Mouse (Mus musculus): ENCODE results near the gene Tiam1.

Tiam1 gene

DNA sequence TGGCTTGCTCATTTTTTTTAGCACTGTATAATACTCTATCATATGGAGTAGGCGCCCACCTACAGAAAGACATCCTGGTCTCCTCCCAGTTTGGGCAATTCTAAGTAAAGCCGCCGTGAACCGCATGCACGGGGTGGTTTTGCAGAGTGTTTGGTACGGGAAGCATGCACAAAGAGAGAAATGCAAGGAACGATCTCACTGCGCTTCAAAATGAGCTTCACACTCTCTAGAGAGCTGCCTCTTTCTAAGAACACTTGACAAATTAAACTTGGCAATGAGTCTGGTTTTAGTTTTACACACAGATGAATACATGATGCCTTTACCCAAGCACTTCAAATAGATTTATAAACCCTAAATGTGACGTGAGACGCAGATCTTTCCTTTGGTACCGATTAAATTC is 196.8 kb downstream of the Tiam1 start:
- no peak for DNase-seq

DNA sequence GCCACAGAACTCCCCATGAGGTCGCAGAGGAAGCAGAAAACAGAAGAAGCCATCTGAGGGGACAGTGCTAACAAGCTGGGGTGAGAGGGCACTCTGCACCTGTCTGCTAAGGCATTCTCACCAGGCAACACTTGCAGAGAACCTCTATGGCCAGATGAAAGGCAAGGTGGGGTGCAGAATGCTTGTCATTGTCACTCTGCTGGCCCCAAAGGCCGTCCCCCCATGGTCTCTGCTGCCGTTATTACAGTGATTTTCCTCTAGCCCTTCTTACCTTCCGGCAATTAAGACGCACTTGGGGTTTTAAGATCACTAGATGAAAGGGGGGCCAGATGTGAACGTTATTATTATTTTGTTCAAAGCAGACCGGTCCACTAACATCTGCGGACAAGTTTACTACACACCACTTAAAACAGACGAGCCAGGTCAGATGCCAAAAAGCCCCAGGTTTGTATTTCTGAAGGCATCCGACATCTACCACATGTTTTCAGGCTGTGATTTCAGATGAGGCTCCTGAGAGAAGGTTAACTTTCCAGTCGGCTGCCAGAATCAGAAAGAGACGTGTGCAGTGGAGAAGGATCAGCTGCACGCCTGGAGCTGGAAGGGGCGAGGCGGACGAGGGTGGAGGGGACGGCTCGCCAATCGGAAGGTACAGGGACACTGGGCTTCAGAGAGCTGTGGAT is 198.8 kb downstream of the Tiam1 start:
- no peak for DNase-seq

DNA sequence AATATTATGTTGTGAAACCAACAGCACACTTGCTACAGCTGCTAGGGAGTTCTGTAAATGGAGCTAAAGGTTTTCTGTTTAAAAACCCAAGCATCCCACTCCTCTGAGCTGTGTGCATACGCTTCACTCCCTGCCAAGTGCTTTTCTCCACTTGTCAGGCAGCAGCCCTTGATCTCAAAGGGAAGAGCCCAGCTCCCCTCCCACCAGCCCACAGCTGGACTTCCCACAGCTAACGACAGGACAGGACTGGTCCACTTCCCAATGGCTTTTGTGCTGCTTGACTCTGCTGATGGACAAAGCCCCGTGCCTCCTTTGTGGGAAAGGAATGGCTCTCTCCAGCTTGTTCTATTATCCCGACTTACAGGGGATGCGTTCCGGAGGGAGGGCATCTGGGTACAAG is 199.5 kb downstream of the Tiam1 start:
- no peak for DNase-seq

DNA sequence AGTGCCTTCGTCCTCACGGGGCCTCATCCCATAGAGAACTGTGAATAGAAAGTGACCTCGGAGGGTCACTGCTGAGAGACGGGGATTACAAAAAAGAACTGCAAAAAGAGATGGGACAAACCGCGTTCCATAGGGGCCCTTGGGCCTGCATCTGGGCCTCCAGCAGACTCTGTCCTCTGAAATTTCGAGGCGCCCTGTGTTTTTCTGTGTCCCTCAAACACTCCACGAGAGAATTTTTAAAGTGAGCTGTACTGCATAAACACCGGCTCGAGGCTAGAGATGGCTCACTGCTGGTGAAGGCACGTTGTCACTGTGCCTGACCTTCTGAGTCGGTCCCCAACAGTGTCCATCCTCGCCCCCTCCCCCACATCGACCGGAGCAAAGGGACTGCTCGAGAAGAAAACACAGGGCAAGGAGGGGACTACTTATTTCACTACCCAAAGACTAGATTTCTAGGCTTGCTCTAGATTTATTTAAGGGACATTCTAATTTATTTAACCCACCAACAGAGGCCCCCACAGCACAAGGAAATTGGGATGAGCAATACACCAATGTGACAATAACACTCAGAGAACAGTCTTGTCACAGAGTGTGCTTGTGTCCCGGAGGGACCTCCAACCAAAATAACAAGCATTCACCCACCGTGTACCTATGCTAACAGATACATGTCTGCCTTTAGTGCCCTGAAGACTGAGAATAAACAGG is 200.2 kb downstream of the Tiam1 start:
- no peak for DNase-seq

DNA sequence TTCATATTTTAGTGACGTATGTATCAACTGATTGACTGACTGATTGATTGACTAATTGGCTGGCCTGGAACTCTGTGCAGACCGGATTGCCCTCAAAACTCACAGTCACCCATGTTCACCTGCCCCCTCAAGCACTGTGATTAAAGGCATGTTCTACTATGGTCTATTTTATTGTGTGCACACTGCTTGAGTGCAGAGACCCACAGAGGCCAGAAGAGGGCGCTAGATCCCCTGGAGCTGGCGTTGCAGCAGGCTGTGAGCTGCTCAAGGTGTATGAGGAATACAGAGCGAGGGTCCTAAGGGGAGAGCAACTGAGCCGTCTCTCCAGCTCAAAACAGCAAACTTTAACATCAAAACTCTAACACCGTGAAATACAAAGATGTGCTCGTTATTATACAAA is 202.9 kb downstream of the Tiam1 start:
- no peak for DNase-seq

DNA sequence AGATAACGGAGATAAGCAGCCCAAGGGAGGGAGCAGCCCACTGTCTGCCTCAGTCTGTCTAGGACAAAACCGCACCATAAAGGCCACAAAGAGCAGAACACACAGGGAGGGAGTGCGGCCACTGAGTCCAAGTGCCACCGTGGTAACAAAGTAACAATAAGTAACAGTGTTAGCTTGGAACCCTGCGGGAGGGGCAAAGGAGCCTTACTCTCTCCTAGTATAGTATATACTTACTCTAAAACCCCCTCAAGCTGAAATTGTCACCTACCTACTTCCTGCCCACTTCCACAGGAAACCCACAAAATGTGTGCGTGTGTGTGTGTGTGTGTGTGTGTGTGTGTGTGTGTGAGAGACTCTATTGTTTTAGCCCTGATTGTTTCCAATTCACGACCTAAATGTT is 205.3 kb downstream of the Tiam1 start:
- DNase-seq, result no peak

DNA sequence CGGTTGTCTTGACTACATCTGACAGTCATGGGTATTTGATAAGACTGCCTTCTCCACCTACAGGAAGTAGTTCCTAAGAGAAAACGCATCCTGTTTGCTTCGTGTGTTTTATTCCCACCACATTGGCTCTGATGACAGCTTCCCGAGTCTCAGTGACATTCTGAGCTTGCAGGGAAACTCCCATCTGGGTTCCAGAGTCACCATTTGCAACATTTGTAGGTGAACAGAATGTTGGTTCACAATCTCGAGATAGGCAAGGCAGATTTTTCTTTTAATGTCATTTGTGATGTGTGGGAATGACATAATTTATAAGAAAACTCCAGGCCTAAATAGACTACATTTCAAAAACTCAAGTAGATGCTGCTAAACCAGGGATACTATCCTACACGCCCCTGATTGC is 207.0 kb downstream of the Tiam1 start:
- DNase-seq, result no peak

DNA sequence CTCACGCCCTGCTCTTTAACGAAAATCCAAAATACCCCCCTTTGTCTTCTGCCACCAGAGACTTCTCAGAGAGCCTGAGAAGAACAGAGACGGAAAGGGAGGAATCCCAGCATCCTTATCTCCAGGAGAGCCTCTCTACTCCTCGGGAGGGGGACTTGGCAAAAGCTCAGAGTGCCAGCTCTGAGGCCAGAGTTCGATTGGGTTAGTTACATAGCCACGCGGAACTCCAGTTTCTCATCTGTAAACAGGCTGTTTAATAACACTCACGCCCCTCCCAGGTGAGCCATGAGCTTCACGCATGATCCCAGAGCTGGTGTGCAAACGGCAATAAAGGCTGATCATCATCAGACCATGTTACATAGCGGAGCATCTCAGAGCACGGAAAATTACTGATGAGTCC is 208.2 kb downstream of the Tiam1 start:
- peak; percentile 68 for DNase-seq

DNA sequence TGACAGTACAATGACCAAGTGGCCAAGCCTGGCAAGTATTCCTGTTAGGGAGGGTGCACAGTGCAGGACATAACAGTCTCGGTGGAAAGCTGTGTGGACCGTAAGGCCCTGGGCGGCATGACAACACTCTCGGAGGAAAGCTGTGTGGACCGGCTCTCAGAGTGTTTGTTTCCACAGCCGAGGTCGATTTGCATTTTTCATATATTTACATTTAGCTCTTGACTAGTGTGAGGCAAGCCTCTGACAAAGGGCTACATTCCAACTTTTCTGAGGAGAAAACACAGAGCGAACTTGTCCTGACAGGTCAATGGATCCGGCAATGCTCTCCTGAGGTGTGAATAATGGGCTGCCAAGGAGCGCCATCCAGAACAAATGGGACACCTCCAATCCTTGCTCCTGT is 209.0 kb downstream of the Tiam1 start:
- no peak for DNase-seq

DNA sequence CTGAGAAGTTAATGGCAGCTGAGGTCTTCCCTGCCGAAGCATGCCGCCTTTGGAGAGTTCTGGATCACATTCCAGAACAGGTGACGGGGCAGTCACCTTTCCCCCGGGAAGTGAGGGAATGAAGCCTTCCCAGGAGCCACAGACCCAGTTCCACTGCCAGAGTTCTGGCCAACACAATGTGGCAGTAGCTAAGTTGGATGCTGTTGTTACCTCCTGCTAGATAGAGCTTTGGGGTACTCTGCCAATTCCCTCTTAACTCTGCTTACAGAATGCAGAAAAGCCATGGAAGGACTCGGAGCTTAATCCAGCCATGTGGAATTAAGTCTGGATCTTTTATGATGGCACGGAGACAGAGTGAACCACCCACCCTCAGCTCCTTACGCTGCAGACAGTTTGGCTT is 209.6 kb downstream of the Tiam1 start:
- DNase-seq, result peak; percentile 81

DNA sequence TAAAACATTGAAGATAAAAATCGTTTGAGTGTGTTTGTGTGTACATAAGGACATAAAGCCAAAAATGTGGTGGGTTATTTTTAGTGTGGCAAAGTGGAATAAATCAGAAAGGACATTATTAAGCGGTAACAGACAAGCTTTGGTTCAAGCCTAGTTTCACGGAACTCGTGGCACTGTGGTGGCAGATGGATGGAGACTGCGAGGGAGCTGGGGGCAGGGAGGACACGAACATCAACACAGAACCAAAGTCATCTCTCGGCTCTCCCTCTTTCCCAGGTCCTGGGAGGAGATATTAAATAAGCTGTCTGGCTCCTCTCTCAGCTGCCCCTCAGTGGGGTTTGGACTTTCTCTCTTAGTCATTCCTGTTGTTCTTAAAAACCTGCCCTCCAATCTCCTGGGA is 215.0 kb downstream of the Tiam1 start:
- DNase-seq, result no peak

DNA sequence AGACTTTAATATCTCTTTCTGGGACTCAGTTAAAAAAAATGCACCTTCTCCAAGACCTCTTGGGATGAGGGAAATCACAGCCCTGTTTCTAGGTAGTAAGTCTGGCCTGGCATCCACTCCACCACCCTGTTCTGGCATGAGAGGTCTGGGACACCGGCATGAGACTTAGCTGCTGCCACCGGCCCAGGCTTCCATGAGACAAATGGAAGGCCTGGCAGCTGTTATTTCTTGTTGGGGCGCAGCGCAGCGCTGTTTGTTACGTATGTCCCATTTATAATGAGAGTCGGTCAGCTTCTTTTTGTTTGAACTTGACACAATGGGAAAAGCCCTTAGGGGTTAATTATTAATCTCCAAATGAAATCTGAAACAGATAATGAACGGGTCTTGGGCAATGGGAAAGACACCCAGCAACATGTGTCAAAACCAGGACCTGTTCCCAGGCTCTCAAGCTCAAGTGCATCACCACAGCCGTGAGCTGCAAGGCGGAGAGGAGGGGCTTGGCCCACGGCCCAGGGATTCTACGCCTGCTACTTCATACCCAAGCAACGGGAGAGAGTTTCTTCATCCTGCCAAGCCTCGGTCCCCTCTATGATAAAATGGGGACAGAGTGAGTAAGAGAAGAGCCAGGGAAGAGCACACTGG is 219.2 kb downstream of the Tiam1 start:
- peak; percentile 80 for DNase-seq

DNA sequence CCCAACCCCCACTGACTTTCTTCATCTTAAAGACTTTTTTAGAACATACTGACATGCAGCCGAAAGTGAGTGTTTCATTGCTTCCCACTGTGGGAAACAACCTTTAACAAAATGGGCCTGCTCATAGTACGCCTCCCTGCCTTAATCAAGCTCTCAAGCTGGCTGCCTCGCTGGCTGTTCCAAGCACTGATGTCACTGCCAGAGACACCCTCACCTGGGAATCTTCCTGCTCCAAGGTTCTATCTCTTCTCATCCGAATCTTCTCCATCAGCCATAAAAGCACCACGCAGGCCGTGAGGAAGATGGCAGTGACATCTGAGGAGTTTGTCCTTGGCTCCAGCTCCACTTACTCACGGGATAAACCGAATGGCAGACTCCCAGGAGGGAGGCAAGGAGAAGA is 220.3 kb downstream of the Tiam1 start:
- DNase-seq, result peak; percentile 75

DNA sequence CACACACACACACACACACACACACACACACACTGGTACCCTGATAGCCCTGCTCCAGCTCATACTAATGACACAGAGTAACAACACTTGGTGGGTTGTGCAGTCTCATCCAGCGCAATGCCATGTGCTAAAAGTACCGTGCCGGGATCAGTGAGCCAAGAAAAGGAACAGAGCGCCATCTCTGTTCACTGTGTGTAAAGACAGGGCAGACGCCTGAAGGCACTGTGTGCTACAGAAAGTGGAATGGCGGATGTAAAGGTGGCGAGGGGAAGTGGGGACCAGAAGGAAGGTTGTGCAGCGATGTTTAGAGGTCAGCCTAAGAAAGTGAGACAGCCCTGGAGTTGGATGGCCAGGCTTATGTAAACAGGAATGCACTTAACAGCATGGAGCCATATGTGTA is 221.1 kb downstream of the Tiam1 start:
- DNase-seq, result peak; percentile 74

DNA sequence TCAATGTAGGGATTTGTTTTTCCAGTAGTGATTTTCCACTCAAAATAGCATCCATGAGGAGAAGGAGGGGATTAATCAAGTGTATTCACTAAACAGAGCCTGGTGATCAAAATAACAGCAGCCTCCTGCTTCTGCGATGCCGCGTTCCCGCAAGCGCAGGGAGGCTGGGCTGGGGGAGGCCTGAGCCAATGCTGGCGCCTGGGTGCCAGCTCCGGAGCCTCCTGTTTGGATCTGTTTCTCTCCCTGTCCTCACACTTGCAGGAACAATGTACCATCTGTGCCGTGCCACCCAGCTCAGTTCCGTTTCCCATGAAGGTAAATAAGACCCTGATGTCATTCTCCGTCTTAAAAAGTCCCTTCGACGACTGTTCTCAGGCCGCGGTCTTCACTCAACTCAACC is 222.2 kb downstream of the Tiam1 start:
- peak; percentile 88 for DNase-seq

DNA sequence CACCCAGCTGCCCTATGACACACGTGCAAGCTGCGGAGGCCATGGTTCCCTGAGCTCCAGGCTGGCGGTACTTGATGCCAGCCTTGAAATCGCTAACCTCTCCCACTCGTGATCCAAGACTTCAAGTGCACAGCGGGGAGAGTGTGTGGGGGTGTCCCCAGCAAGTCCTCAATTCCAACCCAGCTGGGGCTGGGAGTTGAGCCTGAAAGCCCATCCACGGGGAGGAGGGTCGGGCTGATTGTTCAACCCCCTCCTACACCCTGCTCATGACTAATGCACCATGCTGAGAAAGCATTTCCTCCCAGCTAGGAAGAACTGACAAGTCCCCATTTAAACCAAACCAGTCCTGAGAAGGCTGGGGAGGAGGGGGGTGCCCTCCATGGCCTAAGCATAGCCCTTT is 223.2 kb downstream of the Tiam1 start:
- DNase-seq, result no peak

DNA sequence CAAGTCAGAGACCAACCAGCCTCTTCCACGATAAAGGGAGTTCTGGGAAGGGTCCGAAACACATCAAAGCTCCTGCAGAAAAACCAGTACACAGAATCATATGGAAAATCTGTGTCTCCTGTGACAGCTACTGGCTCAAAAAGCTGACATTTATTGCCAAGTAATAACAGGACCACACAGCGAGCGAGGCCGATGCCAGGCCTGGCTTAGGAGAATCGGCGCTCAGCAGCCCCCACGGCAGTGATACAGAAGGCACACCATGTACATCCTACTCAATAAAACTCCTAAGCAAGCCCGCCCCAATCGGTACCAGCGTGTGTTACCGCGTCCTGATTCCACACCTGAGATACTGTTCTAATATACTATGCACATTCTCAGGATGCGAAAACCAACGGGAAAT is 226.2 kb downstream of the Tiam1 start:
- peak; percentile 74 for DNase-seq

DNA sequence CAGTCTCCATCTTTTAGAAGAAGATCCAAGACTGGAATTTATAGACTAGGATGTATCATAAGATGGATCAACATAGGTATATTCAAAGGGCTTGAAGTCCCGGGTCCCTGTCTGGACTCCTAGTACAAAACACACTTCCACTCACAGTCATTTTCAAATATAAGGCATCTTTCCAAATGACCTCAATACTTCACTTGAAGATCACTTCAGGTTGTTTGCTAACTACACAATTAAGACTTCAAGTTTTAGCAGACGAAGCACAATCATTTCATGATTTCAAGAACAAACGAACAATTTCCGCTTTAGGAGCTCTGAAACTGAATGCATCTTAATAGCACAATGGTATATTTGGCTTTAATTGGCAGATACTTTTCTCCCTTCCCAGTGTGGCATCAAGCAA is 228.6 kb downstream of the Tiam1 start:
- no peak for DNase-seq

DNA sequence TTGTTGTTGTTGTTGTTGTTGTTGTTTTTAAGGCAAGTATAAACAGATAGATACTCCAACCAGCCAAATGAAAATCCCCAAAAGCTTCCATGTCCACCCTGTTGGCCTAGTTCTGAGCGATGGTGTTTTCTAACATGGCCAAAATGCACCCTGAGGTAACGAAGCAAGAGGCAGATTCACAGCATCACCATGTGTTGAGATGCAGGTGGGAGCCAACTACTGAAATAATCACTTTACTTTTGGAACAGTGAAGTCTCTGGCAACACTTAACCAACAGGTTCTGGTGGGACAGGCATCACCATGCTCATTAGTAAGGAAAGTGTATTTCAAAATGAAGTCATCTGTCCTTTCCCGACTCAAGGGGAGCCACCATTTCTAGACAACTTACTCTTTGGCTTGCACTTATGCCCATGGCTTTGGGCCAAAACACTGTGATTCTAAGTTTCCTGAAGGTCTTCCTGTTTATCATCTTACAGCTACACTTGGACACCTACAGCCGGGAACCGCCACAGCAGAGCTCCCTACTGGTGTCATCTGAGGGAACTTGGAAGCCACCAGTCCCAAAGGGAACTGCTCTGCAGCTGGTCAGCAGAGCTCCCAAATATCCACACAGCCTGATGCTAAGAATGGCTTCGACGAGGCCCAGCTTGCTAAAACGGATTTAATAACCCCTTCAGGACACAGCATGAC is 230.7 kb downstream of the Tiam1 start:
- DNase-seq, result no peak

DNA sequence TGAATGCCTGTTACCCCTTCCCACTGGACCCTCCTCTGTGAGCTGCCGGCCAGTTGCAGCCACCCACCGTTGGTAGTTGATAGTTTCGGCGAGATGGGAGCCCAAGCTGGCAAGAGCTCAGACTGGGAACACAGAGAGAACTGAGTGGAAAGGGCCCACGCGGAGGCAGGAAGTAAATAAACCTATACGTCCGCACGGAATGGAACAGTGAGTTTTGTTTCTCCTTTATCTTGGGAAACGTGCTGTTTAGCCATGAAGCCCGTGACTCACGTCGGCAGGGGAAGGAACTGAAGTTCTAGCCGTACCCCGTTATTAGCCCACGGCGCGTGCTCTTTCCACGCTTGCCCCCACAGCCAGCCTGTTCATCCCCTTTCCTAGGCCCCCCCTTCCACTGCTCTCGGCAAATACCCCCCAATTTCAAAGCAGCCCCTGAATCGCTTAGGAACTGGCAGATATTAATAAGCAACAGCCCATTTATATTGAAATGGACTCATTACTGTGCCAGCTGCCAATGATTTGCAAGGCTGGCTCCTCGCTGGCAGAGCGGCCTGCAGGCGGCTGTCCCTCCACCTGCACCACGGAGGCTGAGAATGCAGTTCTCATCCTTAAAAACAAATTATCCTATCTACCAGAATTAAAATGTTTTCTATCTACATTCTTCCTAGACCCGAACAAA is 234.0 kb downstream of the Tiam1 start:
- DNase-seq, result no peak

DNA sequence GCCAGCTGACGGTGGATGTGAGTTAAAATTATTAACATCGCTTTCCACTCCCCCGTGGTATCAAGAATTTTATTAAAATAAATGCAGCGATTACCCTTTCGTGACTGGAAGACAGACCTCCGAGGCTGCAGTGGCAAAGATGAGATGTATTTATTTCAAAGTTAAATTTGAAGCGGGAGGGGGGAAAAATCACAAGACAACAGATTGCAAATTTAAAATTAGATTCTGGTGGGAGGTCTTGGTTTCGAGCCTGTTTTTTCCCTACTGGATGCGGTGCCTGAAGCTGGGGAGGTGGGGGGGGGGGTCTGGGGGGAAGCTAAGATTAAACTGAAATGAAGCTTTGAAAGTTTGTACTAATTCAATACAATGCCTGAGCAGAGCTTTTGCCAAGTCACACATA is 235.9 kb downstream of the Tiam1 start:
- no peak for DNase-seq

DNA sequence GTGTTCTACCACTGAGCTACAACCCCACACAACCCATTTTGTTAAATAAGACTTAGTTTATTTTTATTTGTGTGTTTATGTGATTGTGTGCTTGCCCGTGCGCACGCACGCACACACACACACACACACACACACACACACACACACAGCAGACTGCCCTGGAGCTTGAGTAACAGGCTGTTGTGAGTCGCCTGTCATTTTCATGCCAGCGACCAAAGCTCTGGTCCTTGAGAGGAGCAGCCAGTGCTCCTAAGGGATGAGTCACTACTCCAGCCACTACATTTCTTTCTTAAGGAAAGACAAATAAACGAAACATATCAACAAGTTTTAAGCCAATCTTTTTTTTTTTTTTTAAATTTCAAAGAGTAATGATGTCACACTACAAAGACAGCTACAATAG is 236.7 kb downstream of the Tiam1 start:
- DNase-seq, result no peak

DNA sequence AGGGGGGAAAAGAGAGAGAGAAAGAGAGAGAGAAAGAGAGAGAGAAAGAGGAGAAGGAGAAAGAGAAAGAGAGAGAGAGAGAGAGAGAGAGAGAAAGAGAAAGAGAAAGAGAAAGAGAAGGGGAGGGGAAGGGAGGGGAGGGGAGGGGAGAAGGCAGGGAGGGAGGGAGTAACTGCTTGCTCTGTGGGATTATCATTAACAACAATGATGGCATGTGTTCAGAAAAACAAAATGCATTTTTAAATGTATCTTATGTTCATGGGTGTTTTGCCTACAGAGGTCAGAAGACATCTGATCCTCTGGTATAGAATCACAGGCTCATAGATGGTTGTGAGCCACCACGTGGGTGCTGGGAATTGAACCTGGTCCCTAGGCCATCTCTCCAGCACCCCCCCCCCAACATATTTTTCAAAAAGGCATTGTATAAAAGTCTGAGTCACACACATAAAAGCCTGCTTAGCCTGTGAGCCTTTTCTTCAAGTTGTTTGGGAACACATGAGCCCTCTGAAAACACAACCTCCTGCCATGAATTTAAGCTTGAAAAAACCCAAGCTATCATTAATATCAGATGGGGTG is 237.8 kb downstream of the Tiam1 start:
- DNase-seq, result no peak
